Mouse (Mus musculus) embryonic fibroblast, embryonic 13.5 days (primary cell): ENCODE data around the gene Hdac10.

ENCODE experiments used
- CTCF ChIP-seq: IDR thresholded peaks from 2 replicates; pipeline ENCODE4 v1.5.1; 2011; ENCODE audit warnings: mild to moderate bottlenecking, control low read depth, low read length, moderate library complexity, borderline replicate concordance; ENCODE audit not compliant: insufficient read depth
- POLR2A ChIP-seq: IDR thresholded peaks from 2 replicates; pipeline ENCODE4 v1.6.1; 2011; ENCODE audit warnings: low read depth, mild to moderate bottlenecking, control low read depth, low read length, moderate library complexity

GRCm38 (mm10) chr15:89104425-89104824 lies 24.1 kb downstream of the Hdac10 start:
- TF ChIP-seq CTCF = no peak
- TF ChIP-seq POLR2A = no peak
